Mouse (Mus musculus) kidney, postnatal 10 days (tissue): ENCODE measurements at regions not wholly inside any gene's neighbourhood (a gene's known extent, or its start where the extent isn't known, plus 50 kb on each side); places are given as distances from the start of the nearest gene placed in this dataset.

ENCODE experiments used
- DNase-seq: peaks from one replicate; pipeline ENCODE4 v3.0.0; 2021; ENCODE audit warnings: mixed read lengths

- no peak for DNase-seq
Measured at GRCm38 (mm10) chr13:33721851-33722250, 60.6 kb downstream of the Serpinb6d start.

GRCm38 (mm10) chr13:33762293-33763125 is 80.7 kb downstream of the Serpinb6e start:
- DNase-seq, result peak; percentile 86

- DNase-seq, result no peak
Measured at GRCm38 (mm10) chr13:33763295-33763916, 79.8 kb downstream of the Serpinb6e start.
